Mouse (Mus musculus): Measurements from ENCODE around the gene Tm9sf2.

GRCm38 (mm10) chr14:122145374-122145773 lies 38.5 kb downstream of the Tm9sf2 start:
- TF ChIP-seq CTCF (IDR thresholded peaks at IDR 0.05; ENCODE audit: low read depth, low read length) (no peak), POLR2A (IDR thresholded peaks at IDR 0.05; ENCODE audit: insufficient read depth, low read length) (no peak)
